In genomic region chr1:86492095-86493070, GRCm38 (mm10) we compare ENCODE assay signal across 9 mouse cellular contexts. TPM values are rescaled to one million over a fixed set of nuclear protein-coding genes. Genes with fewer than 3 reads are reported as not detected.
DNase-seq lines count a peak whose midpoint lies in the region; ATAC-seq and TF ChIP-seq lines count a peak whose summit lies in the region.
"Had no signal": no experiment of that assay in that cellular context is flagged by ENCODE, and none has a peak within 500 bp of the region (broad histone marks: within the 10 kb centered on the region; RNA-seq: fewer than 3 reads in every experiment).

No protein-coding gene starts in this region.

- DNase-seq in A20 (ENCODE audit: low read depth, low spot score) (peak; percentile 86), G1E (ENCODE audit: low spot score) (no peak)
- no peak for DNase-seq in limb, embryonic 10.5 days (ENCODE audit: low spot score)
- no peak for DNase-seq in embryo, embryonic 10 days (ENCODE audit: low spot score)
- DNase-seq in left cerebral cortex, adult 18-20 months (ENCODE audit: low spot score in 2 of 2) = no peak
- no peak for DNase-seq in cerebellum, adult 9-10 months

- H3K36me3 ChIP-seq in G1E (replicated peaks) = peaks cover 9% of the 10 kb centered on the region
- no peaks in the 10 kb centered on the region for H3K36me3 ChIP-seq in heart, embryonic 15.5 days
- H3K36me3 ChIP-seq in limb, embryonic 10.5 days = no peaks in the 10 kb centered on the region

- H3K4me2 ChIP-seq in heart, embryonic 15.5 days = no peak overlapping the region

- H3K27ac ChIP-seq in heart, embryonic 15.5 days = peak overlapping the region; percentile 73
- peak overlapping the region; percentile 77 for H3K27ac ChIP-seq in limb, embryonic 10.5 days

- no peaks in the 10 kb centered on the region for H3K9me3 ChIP-seq in G1E (replicated peaks)
- no peaks in the 10 kb centered on the region for H3K9me3 ChIP-seq in heart, embryonic 15.5 days (replicated peaks)
- H3K9me3 ChIP-seq in limb, embryonic 10.5 days (replicated peaks) = no peaks in the 10 kb centered on the region

- no peak overlapping the region for H3K9ac ChIP-seq in heart, embryonic 15.5 days

- 61% methylated on average over 9 of the region's 9 CpGs for WGBS in heart, embryonic 15.5 days
- 78% methylated on average over 9 of the region's 9 CpGs for WGBS in limb, embryonic 10.5 days

- TF ChIP-seq CTCF in G1E (IDR thresholded peaks at IDR 0.05; ENCODE audit: low read depth, low read length) = no peak

- peaks cover 43% of the 10 kb centered on the region for H3K4me1 ChIP-seq in G1E (ENCODE audit: insufficient read depth, low read depth, low read length)
- peaks cover 32% of the 10 kb centered on the region for H3K4me1 ChIP-seq in heart, embryonic 15.5 days (replicated peaks)
- peaks cover 28% of the 10 kb centered on the region for H3K4me1 ChIP-seq in limb, embryonic 10.5 days

- peak overlapping the region; percentile 28; the same call in 1 of the 2 replicates for H3K4me3 ChIP-seq in G1E (ENCODE audit: low read depth, low read length)
- H3K4me3 ChIP-seq in heart, embryonic 15.5 days = no peak overlapping the region
- no peak overlapping the region for H3K4me3 ChIP-seq in limb, embryonic 10.5 days
- H3K4me3 ChIP-seq: erythroblast, embryonic 14.5 days had no signal

- H3K27me3 ChIP-seq in G1E (ENCODE audit: insufficient read depth, low read length) = no peaks in the 10 kb centered on the region
- no peaks in the 10 kb centered on the region for H3K27me3 ChIP-seq in heart, embryonic 15.5 days
- H3K27me3 ChIP-seq in limb, embryonic 10.5 days (ENCODE audit: low read depth, poor library complexity, severe bottlenecking) = no peaks in the 10 kb centered on the region

- ATAC-seq in G1E (ENCODE audit: extremely low read depth, insufficient number of reproducible peaks, low FRiP score, poor library complexity, severe bottlenecking) = peak; percentile 19
- no peak for ATAC-seq in heart, embryonic 15.5 days (replicated peaks; ENCODE audit: insufficient number of reproducible peaks, insufficient read depth, low FRiP score, low read depth)
- 0 out of 2 replicates have a peak, but pooled peaks have one; percentile 32 for ATAC-seq in megakaryocyte-erythroid progenitor cell, adult 5-6 weeks (replicated peaks; ENCODE audit: low FRiP score, low TSS enrichment, poor library complexity, severe bottlenecking)

RNA-seq across cellular contexts. Expression of gene Ptma, which starts 34.1 kb away (rescaled TPM):
- total RNA-seq in G1E (2014; fragmentation: Nextera tagmentation) (2,671 and 3,097 TPM in 2 replicates), G1E (2017) (4,796 and 5,087 TPM in 2 replicates)
- polyA plus RNA-seq in G1E (2012) = 14,052 and 14,774 TPM in 2 replicates
- 791 and 881 TPM in 2 replicates for polyA plus RNA-seq in heart, embryonic 15.5 days (2015; fragmentation: Nextera tagmentation; extraction: Ambion mirVana)
- 3,283 and 3,422 TPM in 2 replicates for polyA plus RNA-seq in limb, embryonic 10.5 days (2016; fragmentation: Nextera tagmentation; extraction: Ambion mirVana)
- total RNA-seq in megakaryocyte-erythroid progenitor cell, adult 5-6 weeks (2014; fragmentation: Nextera tagmentation) = 2,834 and 3,273 TPM in 2 replicates
- total RNA-seq in megakaryocyte-erythroid progenitor cell, adult 5-6 weeks (2017) = 4,983 and 7,914 TPM in 2 replicates
- total RNA-seq in left cerebral cortex, adult 18-20 months (2021) = 100 to 1,000 TPM; 356 to 357 TPM

Comparison
In these comparisons a context has a peak if more than half of its experiments do, and no peak if none do; other contexts are left out.
1. RNA of gene Ptma, which starts 34.1 kb away (total RNA-seq): 2,834 to 7,914 TPM in megakaryocyte-erythroid progenitor cell, adult 5-6 weeks and 2,671 to 5,087 TPM in G1E; 356 to 357 TPM in left cerebral cortex, adult 18-20 months; every median in the first group is over 4 times any median in the second.